Mouse (Mus musculus): ENCODE results near the gene Bcorl1. TPM values are rescaled to one million over a fixed set of nuclear protein-coding genes. Genes with fewer than 3 reads are reported as not detected.
"Not testable (repeated sequence)": the region's sequence is repeated elsewhere in the genome, so short reads cannot be mapped to it uniquely, and the experiment has no call there.

Bcorl1 gene
- polyA plus RNA-seq, 1 experiment from 2014 or later: 6.7 TPM

DNA sequence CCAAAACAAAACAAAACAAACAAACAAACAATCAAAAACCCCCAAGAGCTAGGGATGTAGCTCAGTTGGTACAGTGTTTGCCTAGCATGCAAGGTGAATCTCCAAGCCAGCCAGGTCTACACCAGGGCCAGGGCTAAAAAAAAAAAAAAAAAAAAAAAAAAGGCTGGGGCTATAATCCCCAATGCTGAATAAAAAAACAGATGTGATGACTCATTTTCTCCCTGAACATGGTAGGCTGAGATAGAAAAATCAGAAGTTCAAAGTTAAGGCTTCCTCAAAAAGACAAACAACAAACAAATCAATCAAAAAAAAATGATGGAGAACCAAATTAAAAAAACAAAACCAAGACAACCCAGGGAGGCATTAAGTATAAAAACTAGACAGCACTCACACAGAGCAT is 87.9 kb downstream of the Bcorl1 start:
- H3K4me1 ChIP-seq (ENCODE audit: control insufficient read depth, insufficient read depth, low read length): no peaks in the 10 kb centered on the region
- H3K9me3 ChIP-seq (replicated peaks; ENCODE audit: control insufficient read depth, low read length, poor library complexity, severe bottlenecking): no peaks in the 10 kb centered on the region
- no peak for ATAC-seq
- no peak overlapping the region for H3K27ac ChIP-seq (ENCODE audit: low read length)
- H3K4me2 ChIP-seq (ENCODE audit: low read length): no peak overlapping the region
- no peaks in the 10 kb centered on the region for H3K36me3 ChIP-seq (ENCODE audit: control insufficient read depth, insufficient read depth, low read length)
- H3K9ac ChIP-seq (ENCODE audit: low read depth, low read length): no peak overlapping the region
- H3K4me3 ChIP-seq (ENCODE audit: low read depth, low read length): no peak overlapping the region
- H3K27me3 ChIP-seq (ENCODE audit: control insufficient read depth, insufficient read depth, low read depth, low read length): no peaks in the 10 kb centered on the region

DNA sequence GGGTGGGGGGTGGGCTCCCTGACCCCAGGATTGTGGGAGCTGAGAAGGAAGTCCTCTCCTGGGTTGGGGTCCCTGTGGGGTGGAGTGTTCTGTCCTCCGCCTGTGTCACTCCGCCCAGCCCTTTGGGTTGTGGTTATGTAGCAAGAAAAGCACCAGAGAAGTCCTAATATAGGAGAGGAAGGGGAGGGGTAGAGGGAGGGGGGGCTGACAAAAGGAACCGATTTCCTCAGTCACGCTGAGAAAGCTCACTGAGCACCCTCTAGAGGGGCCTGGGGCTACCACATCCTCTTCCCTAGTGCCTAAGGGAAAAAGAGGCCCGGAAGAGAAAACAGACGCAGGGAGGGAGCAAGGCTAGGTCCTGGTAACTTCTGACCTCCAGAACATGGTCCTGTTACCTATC is 88.4 kb downstream of the Bcorl1 start:
- H3K27ac ChIP-seq (ENCODE audit: low read length): no peak overlapping the region
- ATAC-seq: no peak
- no peak overlapping the region for H3K4me3 ChIP-seq (ENCODE audit: low read depth, low read length)
- H3K4me2 ChIP-seq (ENCODE audit: low read length): no peak overlapping the region
- H3K9me3 ChIP-seq (replicated peaks; ENCODE audit: control insufficient read depth, low read length, poor library complexity, severe bottlenecking): no peaks in the 10 kb centered on the region
- no peak overlapping the region for H3K9ac ChIP-seq (ENCODE audit: low read depth, low read length)
- 23% methylated on average over 4 of the region's 6 CpGs for WGBS
- no peaks in the 10 kb centered on the region for H3K4me1 ChIP-seq (ENCODE audit: control insufficient read depth, insufficient read depth, low read length)
- H3K36me3 ChIP-seq (ENCODE audit: control insufficient read depth, insufficient read depth, low read length): no peaks in the 10 kb centered on the region
- H3K27me3 ChIP-seq (ENCODE audit: control insufficient read depth, insufficient read depth, low read depth, low read length): no peaks in the 10 kb centered on the region

DNA sequence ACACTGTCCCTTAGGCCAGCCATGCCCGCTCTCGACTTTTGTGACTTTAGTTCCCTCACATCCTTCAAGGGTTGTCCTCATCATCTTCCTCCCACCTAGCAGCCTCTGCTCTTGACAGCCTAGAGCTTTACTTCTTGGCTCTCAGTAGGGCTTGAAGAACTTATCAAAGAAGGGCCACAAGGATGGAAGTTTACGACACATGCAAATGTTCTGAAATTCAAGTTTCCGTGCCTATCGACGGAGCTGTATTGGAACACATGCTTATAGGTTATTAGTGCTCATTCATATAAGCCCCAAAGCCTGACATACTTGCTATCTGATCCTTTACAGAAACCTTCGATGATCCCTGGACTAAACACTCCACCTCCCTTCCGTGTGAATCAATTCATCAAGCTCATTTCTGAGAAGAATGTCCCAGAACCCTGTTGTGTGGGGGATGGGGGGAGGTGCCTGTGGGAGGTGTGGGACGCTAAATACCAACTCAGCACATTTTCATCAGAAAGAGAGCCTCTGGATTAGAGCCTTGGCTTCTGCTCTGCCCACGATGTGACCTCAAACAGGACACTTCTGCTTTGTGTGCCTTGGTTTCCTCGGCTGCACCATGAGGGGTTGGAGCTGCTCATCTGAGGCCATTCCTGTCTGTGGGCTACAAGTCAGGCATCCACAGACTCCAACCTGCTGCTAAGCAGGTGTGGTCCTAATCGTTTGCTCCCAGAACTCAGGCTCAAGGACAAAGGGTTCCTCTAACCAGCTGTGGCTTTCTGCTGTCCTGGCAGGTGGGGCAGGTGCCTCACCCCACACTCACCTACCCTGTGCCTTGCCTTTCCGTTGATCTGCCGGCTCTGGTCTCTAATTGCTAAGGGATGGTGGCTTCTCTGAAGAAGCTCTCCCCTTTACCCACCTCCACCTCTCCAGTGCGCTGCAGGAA is 91.7 kb downstream of the Bcorl1 start:
- Histone ChIP-seq H3K36me3 (ENCODE audit: control insufficient read depth, insufficient read depth, low read length) (no peaks in the 10 kb centered on the region), H3K27me3 (ENCODE audit: control insufficient read depth, insufficient read depth, low read depth, low read length) (no peaks in the 10 kb centered on the region), H3K4me3 (ENCODE audit: low read depth, low read length) (no peak overlapping the region), H3K9ac (ENCODE audit: low read depth, low read length) (no peak overlapping the region), H3K27ac (ENCODE audit: low read length) (no peak overlapping the region), H3K9me3 (replicated peaks; ENCODE audit: control insufficient read depth, low read length, poor library complexity, severe bottlenecking) (no peaks in the 10 kb centered on the region), H3K4me2 (ENCODE audit: low read length) (no peak overlapping the region), H3K4me1 (ENCODE audit: control insufficient read depth, insufficient read depth, low read length) (no peaks in the 10 kb centered on the region)
- whole genome bisulfite sequencing: 71% methylated on average over 15 of the region's 15 CpGs
- ATAC-seq: no peak

DNA sequence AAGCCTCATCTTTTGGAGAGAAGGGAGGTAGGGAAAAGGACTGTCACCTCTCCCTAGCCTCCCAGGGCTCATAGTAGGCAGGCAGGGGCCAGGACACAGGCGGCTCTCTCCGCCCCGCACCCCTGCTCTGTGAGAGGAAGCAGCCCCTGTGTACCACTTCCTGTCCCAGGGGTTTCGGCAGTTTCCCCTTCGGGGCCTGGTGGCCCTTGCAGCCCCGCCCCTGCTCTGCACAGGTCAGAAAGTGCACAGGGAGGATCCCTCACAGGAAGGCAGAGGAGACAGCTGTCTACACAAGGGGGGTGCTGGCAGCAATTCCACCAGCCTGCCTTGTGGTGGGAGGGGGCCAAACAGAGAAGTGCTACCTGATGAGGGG is 92.4 kb downstream of the Bcorl1 start:
- Histone ChIP-seq H3K9me3 (replicated peaks; ENCODE audit: control insufficient read depth, low read length, poor library complexity, severe bottlenecking) (no peaks in the 10 kb centered on the region), H3K4me1 (ENCODE audit: control insufficient read depth, insufficient read depth, low read length) (no peaks in the 10 kb centered on the region), H3K27ac (ENCODE audit: low read length) (no peak overlapping the region), H3K36me3 (ENCODE audit: control insufficient read depth, insufficient read depth, low read length) (no peaks in the 10 kb centered on the region), H3K4me2 (ENCODE audit: low read length) (no peak overlapping the region), H3K27me3 (ENCODE audit: control insufficient read depth, insufficient read depth, low read depth, low read length) (no peaks in the 10 kb centered on the region), H3K9ac (ENCODE audit: low read depth, low read length) (no peak overlapping the region), H3K4me3 (ENCODE audit: low read depth, low read length) (no peak overlapping the region)
- 53% methylated on average over 6 of the region's 6 CpGs for WGBS
- no peak for ATAC-seq

DNA sequence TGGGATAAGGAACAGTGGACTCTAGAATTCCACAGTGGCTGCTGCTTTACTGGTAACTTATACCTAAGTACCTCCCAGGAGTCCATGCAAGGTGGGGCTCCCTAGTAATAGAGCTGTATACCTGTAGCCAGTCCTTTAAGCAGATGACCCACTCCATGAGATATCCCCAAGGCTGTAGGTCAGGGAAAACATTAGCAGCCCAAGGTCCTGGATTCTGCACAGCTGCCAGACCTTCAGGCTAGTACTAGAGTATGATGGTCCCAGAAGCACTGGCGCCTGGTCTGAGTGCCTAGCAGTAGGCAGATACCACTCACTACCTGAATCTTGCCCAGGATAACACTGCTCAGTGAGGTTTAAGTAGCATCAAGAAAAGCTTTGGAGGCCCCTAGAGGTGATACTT is 93.1 kb downstream of the Bcorl1 start:
- Histone ChIP-seq H3K4me1 (ENCODE audit: control insufficient read depth, insufficient read depth, low read length) (no peaks in the 10 kb centered on the region), H3K9ac (ENCODE audit: low read depth, low read length) (no peak overlapping the region), H3K4me2 (ENCODE audit: low read length) (no peak overlapping the region), H3K27ac (ENCODE audit: low read length) (no peak overlapping the region), H3K9me3 (replicated peaks; ENCODE audit: control insufficient read depth, low read length, poor library complexity, severe bottlenecking) (no peaks in the 10 kb centered on the region), H3K4me3 (ENCODE audit: low read depth, low read length) (no peak overlapping the region), H3K27me3 (ENCODE audit: control insufficient read depth, insufficient read depth, low read depth, low read length) (no peaks in the 10 kb centered on the region), H3K36me3 (ENCODE audit: control insufficient read depth, insufficient read depth, low read length) (no peaks in the 10 kb centered on the region)
- WGBS: 80% methylated on average over 1 of the region's 1 CpGs
- ATAC-seq: no peak

DNA sequence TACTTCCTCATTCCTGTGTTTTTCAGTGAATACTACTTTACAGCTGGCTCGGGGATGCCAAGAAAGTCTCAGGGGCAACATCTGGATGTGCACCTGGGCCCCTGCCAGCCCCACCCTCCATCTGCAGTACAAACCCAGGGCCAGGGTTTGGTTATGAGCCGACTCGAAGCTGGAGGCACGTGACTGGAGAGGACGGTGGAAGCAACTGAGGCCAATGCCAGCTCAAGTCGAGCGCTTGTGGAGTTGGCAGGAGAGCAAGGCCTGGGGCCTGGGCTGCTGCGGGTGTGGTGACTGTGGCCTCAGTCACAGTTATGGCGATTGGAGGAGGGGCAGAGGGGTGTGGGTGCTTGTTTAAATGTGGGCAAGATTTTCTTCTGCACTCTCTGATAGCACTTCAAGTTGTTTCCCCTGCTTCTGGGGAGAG is 94.3 kb downstream of the Bcorl1 start:
- H3K36me3 ChIP-seq (ENCODE audit: control insufficient read depth, insufficient read depth, low read length): no peaks in the 10 kb centered on the region
- no peak overlapping the region for H3K4me3 ChIP-seq (ENCODE audit: low read depth, low read length)
- H3K4me1 ChIP-seq (ENCODE audit: control insufficient read depth, insufficient read depth, low read length): no peaks in the 10 kb centered on the region
- no peak overlapping the region for H3K27ac ChIP-seq (ENCODE audit: low read length)
- no peak overlapping the region for H3K9ac ChIP-seq (ENCODE audit: low read depth, low read length)
- ATAC-seq: no peak
- no peak overlapping the region for H3K4me2 ChIP-seq (ENCODE audit: low read length)
- H3K27me3 ChIP-seq (ENCODE audit: control insufficient read depth, insufficient read depth, low read depth, low read length): no peaks in the 10 kb centered on the region
- H3K9me3 ChIP-seq (replicated peaks; ENCODE audit: control insufficient read depth, low read length, poor library complexity, severe bottlenecking): no peaks in the 10 kb centered on the region
- WGBS: 81% methylated on average over 9 of the region's 9 CpGs

DNA sequence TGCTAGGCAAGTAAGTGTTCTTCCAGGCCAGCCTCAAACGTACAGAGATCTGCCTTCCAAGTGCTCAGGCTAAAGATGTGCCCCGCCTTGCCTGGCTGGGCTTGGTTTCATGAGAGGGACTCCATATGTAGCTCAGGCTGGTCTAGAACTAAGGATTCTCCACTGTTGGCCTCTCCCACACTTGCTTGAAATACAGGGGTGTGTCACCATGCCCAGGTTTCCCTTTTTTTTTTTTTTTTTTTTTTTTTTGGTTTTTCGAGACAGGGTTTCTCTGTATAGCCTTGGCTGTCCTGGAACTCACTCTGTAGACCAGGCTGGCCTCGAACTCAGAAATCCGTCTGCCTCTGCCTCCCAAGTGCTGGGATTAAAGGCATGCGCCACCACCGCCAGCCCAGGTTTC is 94.9 kb downstream of the Bcorl1 start:
- ATAC-seq; H3K9ac ChIP-seq (ENCODE audit: low read depth, low read length); H3K36me3 ChIP-seq (ENCODE audit: control insufficient read depth, insufficient read depth, low read length); H3K4me3 ChIP-seq (ENCODE audit: low read depth, low read length); H3K9me3 ChIP-seq (replicated peaks; ENCODE audit: control insufficient read depth, low read length, poor library complexity, severe bottlenecking); H3K4me2 ChIP-seq (ENCODE audit: low read length); H3K27me3 ChIP-seq (ENCODE audit: control insufficient read depth, insufficient read depth, low read depth, low read length); H3K27ac ChIP-seq (ENCODE audit: low read length); H3K4me1 ChIP-seq (ENCODE audit: control insufficient read depth, insufficient read depth, low read length): not testable (repeated sequence)
- WGBS: 93% methylated on average over 5 of the region's 7 CpGs

DNA sequence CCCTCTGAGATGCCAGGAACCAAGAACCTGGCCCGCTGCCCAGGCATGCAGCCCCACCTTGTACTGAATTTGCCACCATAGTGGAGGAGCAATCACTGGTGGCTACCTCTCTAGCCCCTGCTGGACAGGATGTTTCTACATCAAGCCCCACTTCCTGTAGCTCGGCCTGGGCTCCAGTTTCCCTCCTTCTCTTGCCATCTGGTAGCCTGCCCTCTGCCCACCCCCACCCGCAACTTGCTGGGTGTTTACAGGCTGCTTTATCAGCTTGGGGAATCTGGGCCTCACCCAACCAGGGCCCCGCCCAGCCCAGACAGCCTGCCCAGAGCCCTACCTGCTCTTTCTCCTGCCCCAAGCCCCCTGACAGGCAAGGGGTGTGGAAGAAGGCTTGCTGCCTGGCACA is 97.9 kb downstream of the Bcorl1 start:
- H3K27me3 ChIP-seq (ENCODE audit: control insufficient read depth, insufficient read depth, low read depth, low read length): no peaks in the 10 kb centered on the region
- H3K9me3 ChIP-seq (replicated peaks; ENCODE audit: control insufficient read depth, low read length, poor library complexity, severe bottlenecking): no peaks in the 10 kb centered on the region
- ATAC-seq: no peak
- H3K36me3 ChIP-seq (ENCODE audit: control insufficient read depth, insufficient read depth, low read length): no peaks in the 10 kb centered on the region
- WGBS: 72% methylated on average over 3 of the region's 4 CpGs
- no peak overlapping the region for H3K27ac ChIP-seq (ENCODE audit: low read length)
- H3K4me3 ChIP-seq (ENCODE audit: low read depth, low read length): no peak overlapping the region
- H3K4me1 ChIP-seq (ENCODE audit: control insufficient read depth, insufficient read depth, low read length): no peaks in the 10 kb centered on the region
- no peak overlapping the region for H3K9ac ChIP-seq (ENCODE audit: low read depth, low read length)
- H3K4me2 ChIP-seq (ENCODE audit: low read length): no peak overlapping the region

DNA sequence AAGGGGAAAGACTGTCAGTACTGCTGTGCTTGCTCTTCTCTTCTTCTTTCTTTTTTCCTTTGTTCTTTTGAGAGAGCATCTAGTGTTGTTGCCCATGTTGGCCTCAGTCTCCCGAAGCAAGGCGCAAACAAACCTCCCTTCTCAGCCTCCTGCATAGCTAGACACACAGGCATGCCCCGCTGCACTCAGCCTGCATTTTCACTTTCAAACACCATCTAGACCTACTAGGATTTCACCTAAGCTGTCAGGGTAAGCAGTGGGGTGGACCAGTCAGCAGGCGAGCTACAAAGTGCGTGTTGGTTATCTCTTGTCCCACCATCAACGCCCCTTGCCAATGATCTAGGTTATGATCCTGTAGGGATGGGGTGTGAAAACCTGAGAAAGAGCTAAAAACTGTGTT is 100.4 kb downstream of the Bcorl1 start:
- no peak overlapping the region for H3K4me2 ChIP-seq (ENCODE audit: low read length)
- no peak overlapping the region for H3K27ac ChIP-seq (ENCODE audit: low read length)
- H3K27me3 ChIP-seq (ENCODE audit: control insufficient read depth, insufficient read depth, low read depth, low read length): no peaks in the 10 kb centered on the region
- WGBS: 96% methylated on average over 6 of the region's 6 CpGs
- no peaks in the 10 kb centered on the region for H3K9me3 ChIP-seq (replicated peaks; ENCODE audit: control insufficient read depth, low read length, poor library complexity, severe bottlenecking)
- H3K9ac ChIP-seq (ENCODE audit: low read depth, low read length): no peak overlapping the region
- no peak for ATAC-seq
- H3K36me3 ChIP-seq (ENCODE audit: control insufficient read depth, insufficient read depth, low read length): no peaks in the 10 kb centered on the region
- H3K4me1 ChIP-seq (ENCODE audit: control insufficient read depth, insufficient read depth, low read length): no peaks in the 10 kb centered on the region
- H3K4me3 ChIP-seq (ENCODE audit: low read depth, low read length): no peak overlapping the region

All from midbrain, embryonic 16.5 days (tissue).